Mouse (Mus musculus): ENCODE results near the gene Spg20.

Spg20 gene

DNA sequence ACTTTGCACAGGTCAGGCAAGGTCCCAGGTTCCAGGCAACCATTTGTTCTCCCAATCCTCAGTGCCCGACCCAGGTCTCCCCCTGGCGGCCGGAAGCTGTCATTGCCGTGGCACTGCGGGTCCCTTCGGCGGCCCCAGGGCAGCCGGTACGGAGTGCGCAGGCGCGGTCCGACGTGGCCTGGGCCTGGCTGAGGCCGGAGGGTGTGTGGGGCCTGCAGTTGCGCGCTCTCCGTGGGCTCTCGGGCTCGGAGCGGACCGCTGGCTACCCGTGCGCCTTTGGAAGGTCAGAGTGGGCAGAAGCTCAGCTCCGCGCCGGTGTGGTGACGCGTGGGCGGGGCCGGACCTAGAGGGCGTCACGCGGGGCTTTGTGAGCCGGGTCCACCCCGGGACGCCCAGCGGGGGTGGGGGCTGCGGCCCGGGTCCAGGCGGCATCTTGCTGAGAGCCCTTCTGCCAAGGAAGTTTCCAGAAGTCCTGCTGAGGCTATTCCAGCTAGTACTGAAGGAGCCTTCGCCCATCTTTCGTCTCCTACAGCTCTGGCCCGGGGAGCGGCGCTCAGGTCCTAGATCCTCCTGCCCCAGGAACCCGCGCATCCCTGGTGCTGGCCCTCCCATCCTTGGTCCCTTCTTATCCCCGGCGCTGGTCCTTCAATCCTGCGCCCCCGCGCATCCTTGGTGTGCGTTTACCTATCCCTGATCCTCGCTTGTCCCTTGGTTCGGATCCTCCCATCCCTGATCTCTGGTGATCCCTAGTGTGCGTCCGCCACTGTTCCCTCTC lies at the start of gene Spg20:
Spg20 (plus strand) TSS at position 174 of the 775 bp plus-strand sequence.
- DNase-seq (ENCODE audit: extremely low spot score, low spot score), result peak; percentile 99

DNA sequence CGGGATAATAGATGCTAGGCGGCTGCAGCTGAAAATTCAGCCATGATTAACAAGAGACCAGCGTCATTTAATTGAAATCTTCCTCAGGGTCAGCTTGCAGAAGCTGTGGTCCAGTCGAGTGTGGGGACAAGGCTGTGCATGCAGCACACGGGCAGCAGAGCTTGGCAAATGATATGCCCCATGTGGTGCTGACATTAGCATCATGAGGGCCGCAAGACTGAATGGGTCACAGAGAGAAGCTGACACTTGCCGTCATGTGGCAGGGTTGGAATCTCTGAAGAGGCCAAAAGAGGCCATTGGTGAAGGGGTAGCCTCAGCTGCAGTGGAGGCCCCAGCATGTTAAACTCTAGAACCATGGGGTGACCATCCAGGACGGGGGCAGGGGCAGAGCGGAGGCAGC lies 49.3 kb upstream of the Spg20 start:
- DNase-seq (ENCODE audit: extremely low spot score, low spot score), result no peak

DNA sequence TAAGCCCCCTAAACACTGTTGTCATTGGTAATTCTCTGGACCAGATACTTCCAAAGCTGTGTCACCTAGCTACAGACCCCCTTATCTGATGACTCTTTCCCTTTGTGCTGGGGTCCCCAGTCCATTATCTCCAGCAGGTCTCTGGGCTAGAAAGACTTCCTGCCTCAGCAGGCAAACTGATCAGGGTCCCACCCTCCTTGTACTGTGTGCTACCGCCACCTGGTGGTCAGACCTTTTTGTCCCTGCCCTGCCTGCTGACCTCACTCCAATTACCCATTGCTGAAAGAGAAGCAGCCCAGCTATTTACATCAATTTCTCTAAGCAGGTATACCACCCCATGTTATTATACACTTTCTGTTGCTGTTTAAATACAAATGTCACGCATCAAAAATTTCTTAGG lies 47.5 kb upstream of the Spg20 start:
- DNase-seq (ENCODE audit: extremely low spot score, low spot score), result peak; percentile 76

DNA sequence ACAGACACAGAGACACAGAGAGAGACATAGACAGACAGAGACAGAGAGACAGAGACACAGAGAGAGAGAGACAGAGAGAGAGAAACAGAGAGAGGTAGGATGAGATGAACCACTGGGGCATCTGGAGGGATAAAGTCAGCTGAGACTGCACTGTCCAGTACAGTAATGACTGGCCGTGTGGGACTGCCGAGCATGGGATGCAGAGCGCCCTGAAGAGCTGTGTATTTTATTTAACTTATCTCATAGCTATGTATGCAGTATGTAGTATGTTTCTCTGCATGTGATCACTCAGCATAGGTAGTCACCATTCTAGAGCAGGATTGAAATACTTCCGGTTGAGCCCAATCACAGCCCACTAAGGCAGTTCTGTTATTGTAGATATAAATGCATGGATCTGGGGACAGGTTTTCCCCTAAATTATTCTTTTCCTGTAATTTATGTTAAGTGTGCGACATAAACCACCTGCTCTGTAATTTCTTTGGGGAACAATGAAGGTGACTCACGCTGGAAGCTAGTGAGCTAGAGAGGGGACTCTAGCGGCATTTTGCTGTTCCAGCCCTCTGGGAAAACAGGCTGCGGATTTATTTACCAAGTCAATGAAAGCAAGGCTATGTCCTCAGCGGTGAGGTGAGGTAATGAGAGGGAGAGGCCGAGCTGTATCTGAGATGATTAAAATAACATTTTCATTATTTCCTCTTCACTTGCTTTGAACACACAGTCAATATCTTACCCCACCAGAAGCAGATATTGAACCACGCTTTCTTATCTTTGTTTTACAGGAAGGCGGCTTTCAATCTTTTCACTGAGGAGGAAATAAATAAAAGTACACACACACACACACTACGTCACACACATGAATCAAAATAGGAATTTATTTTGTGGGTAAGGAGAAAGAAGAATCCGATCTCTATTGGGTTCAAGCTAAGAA lies 45.9 kb upstream of the Spg20 start:
- no peak for DNase-seq (ENCODE audit: extremely low spot score, low spot score)

DNA sequence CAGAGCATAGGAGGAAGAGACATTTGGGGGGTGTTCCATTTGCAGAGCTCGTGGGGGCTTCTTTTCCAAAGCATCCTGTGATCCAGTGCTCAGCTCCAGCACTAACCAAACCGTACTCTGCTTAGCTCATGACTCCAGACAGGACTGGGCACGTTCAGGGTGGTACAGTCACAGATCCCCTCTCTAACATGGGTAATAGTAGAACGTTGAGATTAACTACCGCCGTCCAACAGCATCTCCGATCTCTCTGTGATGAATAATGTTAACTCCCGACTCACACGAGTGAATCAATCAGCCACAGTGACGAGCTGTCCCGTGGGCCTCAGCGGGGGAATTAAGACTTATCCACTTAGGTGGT lies 45.3 kb upstream of the Spg20 start:
- no peak for DNase-seq (ENCODE audit: extremely low spot score, low spot score)

DNA sequence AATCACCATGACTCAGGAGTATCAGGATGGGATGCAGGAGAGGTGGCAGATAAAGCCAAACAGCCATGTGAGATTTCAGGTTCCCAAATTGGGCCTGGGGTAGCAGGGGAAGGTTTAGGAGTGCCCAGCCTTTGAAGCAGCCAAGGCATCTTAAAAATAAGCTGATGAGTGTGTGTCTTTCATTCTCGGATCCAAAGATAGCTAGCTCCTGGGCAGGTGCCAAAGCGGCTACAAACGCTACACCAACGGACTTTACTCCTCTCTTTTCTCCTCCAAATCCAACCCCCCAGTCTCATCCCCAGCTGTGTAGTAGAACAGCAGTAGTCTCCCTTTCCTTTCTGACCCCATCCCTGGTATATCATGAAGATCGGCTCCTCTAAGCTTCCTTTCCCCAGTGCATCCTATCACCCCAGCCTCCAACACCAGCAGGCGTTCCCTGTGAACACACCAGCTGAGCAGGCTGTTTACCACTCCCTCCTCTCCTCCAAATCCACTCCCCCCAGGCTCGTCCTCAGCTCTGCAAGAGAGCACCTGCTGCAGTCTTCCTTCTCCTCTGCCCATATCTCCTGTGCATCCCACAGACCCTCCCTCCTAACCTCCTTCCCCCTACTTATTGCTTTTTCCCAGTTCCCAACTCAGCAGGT lies 44.0 kb upstream of the Spg20 start:
- DNase-seq (ENCODE audit: extremely low spot score, low spot score), result no peak

DNA sequence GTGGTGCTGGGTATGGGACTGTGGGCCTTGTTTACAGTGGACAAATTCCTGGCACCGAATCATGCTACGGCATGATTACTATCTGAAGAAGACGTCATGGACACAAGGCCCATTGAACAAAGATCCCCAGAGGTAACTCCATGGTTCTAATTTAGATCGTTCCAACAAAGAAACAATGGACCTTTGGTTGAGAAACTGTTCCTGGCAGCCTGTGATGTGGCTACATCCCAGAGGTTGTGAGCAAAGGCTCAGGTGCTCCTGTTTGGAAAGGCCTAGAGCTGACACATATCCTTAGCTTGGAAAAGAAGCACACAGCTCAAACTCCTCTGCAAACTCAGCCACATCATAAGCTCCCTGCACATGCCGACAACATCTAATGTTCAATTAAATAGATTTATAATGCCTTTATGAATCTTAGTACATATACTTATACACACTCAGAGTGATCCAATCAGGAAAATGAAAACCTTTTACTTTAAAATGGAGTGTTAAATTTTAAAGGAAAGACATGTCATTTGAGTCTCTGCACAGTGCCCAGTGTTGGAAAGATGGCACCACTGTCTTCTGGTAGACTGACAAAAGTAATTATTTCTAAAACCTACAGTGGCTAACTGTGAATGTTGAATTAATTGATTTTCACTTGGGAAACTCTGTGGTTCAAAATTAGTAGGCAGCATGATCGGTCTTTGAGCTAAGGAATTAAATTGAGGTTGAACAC lies 37.2 kb upstream of the Spg20 start:
- no peak for DNase-seq (ENCODE audit: extremely low spot score, low spot score)

DNA sequence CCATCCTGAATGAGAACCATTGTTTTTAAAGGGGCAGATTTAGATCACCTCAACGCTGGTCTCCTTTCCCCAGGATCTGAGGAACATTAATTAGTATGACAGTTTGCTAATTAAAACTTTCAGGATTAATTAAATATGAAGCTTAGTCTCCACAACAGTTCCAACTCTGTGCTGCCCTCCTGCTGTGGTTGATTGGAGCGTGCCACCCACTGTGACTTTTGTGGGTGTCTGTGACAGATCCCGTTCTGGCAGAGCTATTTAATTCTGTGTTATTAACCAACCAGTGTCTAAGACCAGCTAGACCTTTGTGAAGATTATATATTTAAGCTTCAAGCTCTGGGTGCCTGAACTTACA lies 36.6 kb upstream of the Spg20 start:
- DNase-seq (ENCODE audit: extremely low spot score, low spot score), result no peak

DNA sequence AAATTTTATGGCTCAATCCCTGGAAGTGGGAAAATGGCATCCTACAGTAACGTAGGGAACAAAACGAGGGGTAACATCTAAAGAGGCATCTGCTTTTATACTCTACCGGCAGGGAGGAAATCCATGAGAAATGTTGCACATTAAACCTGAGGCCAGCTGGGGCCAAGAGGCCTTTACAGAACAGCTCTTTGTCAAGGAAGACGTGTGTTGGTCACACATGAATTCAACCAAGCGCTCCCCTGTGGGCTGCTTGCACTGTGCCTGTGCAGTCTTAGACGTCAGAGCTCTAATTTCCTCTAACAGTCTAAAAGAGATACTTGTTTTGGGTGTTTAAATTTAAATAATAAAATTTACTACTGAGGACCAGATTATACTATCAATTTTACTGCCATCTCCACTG lies 33.7 kb upstream of the Spg20 start:
- DNase-seq (ENCODE audit: extremely low spot score, low spot score), result peak; percentile 34

DNA sequence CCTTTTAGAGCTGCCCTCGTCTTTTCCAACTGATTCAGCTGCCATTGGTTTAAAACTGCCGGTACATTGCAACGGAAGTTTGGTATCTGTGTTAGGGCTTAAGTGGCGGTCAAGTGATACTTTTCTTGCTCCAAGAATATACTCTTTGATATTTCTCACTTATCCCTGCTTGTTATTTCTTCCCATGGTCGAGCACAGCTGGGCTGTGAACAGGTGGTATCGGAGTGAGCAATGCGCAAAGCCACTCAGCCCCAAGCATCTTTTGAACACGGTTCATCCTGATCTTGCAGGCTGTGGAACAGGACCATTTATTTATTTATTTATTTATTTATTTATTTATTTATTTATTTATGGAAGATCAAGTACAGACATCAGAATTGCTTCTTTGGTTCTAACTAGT lies 32.3 kb upstream of the Spg20 start:
- no peak for DNase-seq (ENCODE audit: extremely low spot score, low spot score)

DNA sequence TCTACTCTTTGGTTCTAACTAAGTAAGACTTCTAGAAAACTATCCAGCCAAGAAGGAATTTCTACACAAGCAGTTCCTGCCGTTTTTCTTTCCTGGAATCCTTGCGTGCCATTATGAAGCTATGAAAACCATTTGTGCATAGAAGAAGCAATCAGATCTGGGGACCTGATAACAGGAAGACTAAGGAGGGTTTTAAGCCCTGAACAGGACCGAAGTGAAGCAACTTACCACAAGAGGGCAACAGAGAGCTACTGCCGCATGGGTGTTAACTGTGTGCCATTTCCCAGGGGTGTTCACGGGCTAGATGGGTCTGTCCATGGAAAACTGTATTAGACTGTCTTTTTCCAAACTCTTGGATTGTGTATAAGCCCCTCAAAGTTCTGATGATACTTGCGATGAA lies 31.9 kb upstream of the Spg20 start:
- peak; percentile 70 for DNase-seq (ENCODE audit: extremely low spot score, low spot score)

DNA sequence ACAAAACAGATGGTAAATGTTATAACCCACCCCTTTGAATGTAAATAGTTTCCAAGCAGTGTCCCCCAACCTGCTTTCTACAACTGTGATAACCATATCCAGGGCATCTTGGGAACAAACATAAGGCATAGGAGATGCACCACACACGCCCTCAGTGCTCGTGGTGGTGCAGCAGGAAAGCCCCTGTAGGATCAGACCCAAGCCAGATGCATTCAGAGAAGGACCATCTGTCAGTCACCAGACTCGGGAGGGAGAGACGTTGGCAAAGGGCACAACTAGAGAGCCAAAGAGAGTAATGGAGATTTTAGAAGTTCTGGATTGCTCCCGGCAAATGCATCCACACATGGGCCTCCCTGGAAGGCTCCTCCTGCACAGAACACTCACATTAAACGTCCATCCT lies 27.1 kb upstream of the Spg20 start:
- no peak for DNase-seq (ENCODE audit: extremely low spot score, low spot score)

DNA sequence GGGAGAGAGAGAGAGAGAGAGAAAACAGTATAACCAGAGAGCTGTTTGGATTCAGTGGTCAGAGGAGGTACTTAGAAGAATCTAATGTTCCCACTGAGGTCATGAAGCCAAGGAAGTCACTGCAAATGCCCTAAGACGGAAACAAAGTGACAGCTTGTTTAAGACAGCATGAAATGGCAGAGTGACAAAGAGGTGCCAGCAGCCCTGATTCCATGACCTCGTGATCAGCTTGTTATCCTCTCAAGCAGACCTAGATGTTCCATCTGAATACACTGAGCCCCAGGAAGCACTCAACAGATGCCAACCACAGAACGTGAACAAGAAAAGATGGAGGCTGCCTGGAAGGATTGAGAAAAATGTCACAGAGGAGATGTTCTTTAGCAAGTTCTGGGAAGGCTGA lies 26.2 kb upstream of the Spg20 start:
- no peak for DNase-seq (ENCODE audit: extremely low spot score, low spot score)

DNA sequence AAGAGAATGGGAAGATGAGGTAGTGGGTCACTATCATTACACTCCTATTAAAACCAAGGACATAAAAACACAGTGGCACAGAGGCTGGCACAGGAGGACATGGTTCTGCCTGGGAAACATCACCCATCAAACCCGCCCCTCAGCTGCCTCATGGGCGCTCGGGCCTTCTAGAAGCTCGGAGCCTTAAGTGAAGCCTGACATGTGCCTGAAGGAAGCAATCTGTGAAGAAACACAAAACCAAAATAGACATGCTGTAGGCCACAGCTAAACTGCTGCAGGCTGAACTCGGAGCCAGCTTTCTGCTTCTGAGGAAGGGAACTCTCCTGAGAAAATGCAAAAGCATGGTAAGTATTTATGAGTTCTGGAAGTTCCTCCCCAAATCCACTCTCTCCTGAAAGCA lies 25.0 kb upstream of the Spg20 start:
- no peak for DNase-seq (ENCODE audit: extremely low spot score, low spot score)

DNA sequence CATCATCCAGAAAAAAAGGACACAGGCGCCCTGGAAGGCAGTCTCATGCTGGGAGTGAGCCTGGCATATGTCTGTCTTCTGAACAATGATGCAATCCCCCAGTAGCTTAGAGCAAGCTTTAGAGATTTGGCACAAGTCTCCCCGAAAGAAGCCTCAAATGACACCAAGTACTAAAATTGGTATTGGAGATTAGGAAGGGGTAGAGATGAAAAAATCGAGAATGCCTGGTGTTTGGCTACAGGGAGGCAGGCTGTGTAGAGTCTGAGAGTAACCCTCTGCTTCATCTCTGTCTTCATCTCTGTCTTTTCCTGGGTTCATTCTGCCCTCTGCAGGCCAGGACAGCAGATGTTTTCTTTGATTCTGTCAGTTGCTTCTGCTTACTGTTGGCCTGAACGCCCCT lies 24.5 kb upstream of the Spg20 start:
- DNase-seq (ENCODE audit: extremely low spot score, low spot score), result no peak

DNA sequence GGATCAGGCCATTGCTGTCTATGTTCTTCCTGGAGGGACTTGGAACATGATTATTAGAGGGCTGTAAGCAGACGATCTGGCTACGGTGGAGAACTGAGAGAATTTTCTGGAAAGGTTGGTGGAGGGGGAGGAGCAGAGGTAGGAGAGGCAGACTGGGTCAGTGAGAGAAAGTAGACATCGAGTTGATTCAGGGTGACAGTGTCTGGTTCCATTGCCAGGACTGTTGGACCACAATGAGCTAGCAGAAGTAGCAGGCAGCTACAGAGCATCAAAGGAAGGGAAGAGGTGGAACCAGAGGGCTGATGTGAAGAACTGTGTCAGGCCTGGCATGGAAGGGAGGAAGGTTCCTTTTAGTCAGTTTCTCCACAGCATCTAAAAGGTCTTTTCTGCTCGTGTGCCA lies 23.5 kb upstream of the Spg20 start:
- no peak for DNase-seq (ENCODE audit: extremely low spot score, low spot score)

DNA sequence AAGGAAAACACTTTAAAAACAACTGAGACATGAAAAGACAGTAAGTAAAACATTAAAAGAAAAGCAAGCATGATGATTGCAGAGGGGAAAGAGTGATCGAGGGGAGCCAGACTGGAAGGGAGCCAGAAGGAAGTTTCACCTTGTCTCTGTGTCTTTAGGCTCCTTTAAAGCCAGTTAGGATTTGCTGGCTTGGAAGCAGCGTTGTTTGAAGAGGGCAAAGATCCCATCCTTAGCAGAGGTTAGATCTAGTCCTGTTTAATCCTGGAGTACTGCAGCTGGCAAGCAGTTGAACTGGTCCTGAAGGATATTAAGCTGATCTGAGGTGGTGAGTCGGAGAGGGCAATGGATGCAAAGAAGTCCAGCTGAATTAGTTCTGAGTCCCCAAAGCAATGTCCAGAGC lies 23.1 kb upstream of the Spg20 start:
- no peak for DNase-seq (ENCODE audit: extremely low spot score, low spot score)

DNA sequence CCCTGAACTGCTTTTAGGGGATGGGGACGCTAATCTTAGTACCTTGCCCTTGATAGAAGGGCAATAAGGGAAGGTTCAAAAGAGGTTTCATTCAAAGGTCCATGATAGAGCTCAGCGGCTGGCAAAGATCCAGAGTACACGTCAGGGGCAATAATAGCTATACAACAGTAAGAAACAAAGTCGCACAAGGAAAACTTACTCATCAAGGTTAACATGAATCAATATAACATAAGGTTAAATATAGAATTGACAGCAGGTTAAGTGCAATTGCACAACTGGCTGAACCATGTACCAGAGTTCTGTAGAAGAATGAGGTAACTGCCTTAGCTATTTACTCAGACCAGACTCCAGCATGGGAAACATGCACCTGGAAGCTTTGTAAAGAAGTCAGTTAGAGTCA lies 22.6 kb upstream of the Spg20 start:
- DNase-seq (ENCODE audit: extremely low spot score, low spot score), result no peak

DNA sequence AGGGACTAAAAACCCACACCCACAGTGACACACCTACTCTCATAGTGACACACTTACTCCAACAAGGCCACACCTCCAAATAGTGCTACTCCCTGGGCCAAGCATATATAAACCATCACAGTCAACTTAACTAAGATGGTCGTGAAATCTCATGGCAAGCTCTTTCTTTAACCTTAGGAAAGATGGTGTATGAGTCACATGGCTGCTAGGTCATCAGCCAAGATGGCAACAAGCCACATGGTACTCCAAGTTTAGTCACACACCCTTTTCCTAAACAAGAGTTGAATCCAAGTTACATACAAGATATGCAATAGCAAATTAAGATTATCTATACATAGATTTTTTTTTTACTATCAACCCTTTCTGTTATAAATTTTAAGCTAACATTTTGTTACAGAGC lies 18.7 kb upstream of the Spg20 start:
- DNase-seq (ENCODE audit: extremely low spot score, low spot score), result no peak

DNA sequence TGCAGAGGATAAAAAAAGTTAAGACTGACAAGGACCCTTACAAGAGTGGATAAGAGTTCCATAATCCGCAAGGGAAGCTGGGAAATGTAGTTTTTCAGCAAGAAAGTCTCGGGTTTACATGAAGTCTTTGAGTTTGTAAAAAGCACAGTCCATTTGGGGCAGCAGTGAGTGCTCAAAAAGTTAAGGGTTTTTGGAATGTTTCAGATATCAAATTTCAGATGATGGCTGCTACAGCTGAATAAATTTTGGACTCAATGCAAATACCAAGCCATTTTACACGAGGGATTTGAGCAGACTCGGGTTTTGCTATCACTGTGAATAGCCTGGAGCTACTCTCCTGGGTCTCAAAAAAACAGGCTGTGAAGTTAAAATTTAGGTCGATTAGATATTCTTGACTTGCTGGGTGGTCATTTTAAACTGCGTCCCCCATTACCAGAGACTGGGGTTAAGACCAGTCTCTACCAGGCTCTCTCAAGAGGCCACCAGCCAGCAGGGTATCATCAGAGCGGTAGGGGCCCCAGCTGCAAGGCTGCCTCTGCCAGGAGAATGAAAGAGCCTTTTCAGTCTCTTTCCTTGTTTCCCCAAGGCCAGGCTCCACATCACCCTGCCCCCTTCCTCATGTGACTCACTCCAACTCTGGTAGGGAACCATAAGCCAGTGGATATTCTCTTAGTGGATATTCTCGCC lies 15.8 kb upstream of the Spg20 start:
- peak; percentile 50 for DNase-seq (ENCODE audit: extremely low spot score, low spot score)

DNA sequence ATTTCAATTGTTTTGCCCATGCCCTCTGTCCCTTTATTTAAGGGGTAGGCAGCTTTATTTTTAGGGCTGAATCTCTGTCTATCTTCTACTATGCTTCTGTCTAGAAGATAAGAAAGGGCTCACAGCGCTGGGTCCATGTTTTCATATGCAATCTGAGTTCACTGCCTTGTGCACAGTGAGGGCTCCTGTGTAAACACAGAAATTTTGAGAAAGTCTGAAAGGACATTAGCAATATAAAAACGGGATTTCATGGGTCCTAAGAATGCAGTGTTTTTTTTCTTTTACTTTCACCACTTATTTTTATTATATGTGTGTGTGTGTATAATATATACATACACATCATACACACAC lies 15.3 kb upstream of the Spg20 start:
- DNase-seq (ENCODE audit: extremely low spot score, low spot score), result no peak

Data from neural tube, embryonic 10.5 days (tissue).